Mouse (Mus musculus): ENCODE results near the gene Hnrnpf.
"Not testable (repeated sequence)": the region's sequence is repeated elsewhere in the genome, so short reads cannot be mapped to it uniquely, and the experiment has no call there.

Hnrnpf gene

GRCm38 (mm10) chr6:117900126-117901080 lies at the start of gene Hnrnpf:
Gene Hnrnpf (plus strand): TSS chr6:117900324.
- no peak for DNase-seq (ENCODE audit: low spot score in 2 of 2)

DNA sequence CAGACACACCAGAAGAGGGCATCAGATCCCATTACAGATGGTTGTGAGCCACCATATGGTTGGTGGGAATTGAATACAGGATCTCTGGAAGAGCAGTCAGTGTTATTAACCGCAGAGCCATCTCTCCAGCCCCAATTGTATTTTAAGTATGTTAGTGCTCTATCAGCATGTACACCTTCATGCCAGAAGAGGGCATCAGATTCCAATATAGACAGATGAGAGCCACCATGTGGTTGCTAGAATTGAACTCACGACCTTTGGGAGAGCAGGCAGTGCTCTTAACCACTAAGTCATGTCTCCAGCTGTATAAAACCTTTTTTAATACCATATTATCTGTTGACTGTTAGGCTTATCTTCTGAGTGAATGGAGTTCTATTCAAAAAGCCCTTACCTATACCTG lies 48.4 kb upstream of the Hnrnpf start:
- DNase-seq (ENCODE audit: low spot score in 2 of 2): no peak

- DNase-seq (ENCODE audit: low spot score in 2 of 2): no peak
These were observed 42.1 kb upstream of the Hnrnpf start for GRCm38 (mm10) chr6:117857990-117858389.

DNA sequence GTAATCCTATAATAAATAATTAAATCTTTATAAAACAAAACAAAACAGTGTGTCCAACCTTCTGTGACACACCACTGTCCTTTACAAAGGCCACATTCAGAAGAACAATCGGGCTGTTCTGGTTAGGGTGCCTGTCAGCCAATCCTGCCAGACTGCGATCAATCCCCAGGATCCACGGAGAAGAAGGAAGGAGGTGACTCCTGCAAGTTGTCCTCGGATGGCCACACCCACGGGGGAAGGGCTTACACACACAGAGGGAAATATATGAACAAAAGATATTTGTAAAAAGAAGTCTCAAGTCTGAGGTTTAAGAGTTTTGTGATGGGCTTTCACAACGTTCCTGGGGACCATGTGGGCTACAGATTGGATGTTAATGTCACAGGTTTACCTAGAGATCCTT lies 38.3 kb upstream of the Hnrnpf start, which contains the start of gene Zfp239:
Zfp239 (plus strand) TSS at position 253 of the 400 bp plus-strand sequence.
- DNase-seq (ENCODE audit: low spot score in 2 of 2): no peak

DNA sequence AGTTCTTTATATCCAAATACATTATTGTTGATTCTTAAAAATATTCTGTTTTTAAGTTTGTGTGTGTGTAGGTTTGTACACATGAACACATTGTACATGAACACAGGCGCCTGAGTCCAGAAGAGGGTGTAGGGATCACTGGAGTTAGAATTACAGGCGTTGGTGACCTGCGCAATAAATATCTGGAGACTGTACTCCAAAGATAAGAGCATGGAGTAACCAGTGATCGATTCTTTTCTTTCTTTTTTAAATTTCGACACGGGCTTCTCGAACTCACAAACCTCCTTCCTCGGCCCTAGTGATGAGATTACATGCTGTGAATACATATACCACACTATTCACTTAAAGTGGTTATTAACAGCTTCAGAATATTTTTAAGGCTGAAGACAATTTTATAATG lies 37.7 kb upstream of the Hnrnpf start:
- no peak for DNase-seq (ENCODE audit: low spot score in 2 of 2)

DNA sequence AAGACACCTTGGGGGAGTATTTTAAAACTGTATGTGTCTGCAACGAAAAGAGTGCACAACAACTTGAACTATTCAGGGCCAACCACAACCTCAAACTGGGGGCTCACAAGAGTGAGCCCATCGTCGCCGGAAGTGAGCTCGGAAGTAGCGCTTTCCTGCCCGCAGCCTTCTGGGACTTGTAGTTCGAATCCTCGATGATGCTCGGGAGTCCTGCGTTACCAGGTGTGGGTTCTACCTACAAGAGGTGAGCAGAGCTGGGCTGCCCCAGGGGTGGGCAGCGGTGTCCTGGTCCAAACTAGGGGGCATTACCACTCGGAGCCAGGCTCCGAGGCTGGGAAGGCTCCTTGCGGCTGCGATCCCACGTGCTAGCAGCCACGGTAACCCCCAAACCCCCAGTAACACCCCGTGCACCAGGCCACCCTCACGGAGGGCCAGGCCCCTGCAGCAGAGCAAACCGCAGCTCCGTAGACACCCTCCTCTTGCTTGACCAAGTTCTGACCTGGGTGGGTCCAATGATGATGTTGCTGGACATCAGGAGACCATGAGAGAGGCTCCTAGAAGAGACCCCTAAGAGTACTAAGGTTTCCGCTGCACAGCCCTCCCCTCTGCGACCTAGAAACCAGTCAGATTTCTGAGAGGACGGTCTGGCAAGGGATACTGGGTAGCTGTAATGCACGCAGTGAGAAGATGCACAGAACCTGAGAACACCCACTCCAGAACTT lies 37.1 kb upstream of the Hnrnpf start:
- DNase-seq (ENCODE audit: low spot score in 2 of 2): peak; percentile 15 to 16

DNA sequence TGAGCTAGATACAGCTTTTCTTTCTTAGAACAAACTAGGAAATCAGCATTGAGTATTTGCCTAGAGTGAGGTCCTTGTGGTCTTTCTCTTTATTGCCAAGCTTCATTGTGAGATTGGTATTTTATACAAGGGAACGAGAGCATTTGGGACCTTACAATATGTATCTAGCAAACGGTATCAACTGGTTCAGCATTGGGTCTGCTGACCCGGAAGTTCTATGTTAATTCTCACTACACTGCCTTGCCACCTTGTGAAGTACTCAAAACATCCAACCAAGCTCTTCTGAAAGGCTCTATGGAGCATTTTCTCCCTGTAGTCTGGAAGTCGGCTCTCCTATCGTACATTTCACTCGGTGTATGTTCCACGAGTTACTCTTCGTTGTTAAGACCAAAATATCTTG lies 36.4 kb upstream of the Hnrnpf start:
- no peak for DNase-seq (ENCODE audit: low spot score in 2 of 2)

GRCm38 (mm10) chr6:117868187-117868586 lies 31.9 kb upstream of the Hnrnpf start:
- no peak for DNase-seq (ENCODE audit: low spot score in 2 of 2)

DNA sequence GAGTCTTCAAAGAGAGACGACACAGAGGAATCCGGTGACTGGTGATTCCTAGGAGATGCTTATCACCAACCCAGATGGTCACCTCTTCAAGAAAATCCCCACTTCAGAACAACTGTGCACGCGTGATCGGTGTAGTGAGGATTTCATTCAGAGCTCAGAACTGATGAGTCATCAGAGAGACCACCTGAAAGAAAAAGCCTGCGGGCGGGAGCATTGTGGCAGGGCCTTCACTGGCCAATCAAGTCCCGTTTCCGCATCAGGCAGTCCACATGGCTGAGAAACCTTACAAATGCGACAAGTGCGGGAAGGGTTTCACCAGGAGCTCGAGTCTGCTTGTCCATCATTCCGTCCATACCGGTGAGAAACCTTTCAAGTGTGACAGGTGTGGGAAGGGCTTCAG lies 29.1 kb upstream of the Hnrnpf start:
- DNase-seq (ENCODE audit: low spot score in 2 of 2): no peak

DNA sequence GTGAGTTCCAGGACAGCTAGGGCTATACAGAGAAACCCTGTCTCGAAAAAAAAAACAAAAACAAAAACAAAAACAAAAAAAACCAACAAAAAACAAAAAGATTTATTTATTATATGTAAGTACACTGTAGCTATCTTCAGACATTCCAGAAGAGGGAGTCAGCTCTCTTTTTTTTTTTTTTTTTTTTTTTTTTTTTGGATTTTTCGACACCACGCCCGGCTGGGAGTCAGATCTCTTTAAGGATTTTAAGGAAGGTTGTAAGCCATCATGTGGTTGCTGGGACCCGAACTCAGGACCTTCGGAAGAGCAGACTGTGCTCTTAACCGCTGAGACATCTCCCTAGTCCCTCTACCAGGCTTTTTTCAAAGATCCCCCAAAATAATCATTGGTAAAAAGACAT lies 26.7 kb upstream of the Hnrnpf start:
- DNase-seq (ENCODE audit: low spot score in 2 of 2): not testable (repeated sequence)

- no peak for DNase-seq (ENCODE audit: low spot score in 2 of 2)
These were observed 25.4 kb upstream of the Hnrnpf start for GRCm38 (mm10) chr6:117874621-117875281.

GRCm38 (mm10) chr6:117878700-117879407 lies 21.3 kb upstream of the Hnrnpf start:
- peak; percentile 93 to 96 for DNase-seq (ENCODE audit: low spot score in 2 of 2)

- DNase-seq (ENCODE audit: low spot score in 2 of 2): peak; percentile 99
These were observed 20.6 kb upstream of the Hnrnpf start for GRCm38 (mm10) chr6:117879408-117880115.

DNA sequence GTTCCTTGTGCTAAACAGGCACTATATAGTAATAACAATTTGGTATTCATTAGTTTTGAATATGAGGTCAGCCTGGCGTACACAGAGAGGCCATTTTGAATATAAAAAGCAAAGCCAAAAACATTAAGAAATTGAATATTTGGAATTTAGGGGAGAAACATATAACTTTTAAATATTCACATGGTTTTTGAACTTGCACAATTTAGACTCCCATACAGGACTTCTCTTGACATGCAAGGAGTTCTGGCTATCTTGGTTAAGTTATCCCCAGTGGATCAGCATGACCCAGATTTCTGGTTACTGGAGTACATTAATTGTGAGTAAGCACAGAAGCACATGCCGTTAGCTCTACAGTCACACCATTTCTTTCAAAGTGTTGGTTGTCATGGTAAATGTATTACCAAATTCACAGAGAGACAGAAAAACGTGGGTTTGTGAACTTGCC lies 19.7 kb upstream of the Hnrnpf start:
- DNase-seq (ENCODE audit: low spot score in 2 of 2): peak in 1 of 2 experiments; percentile 19

DNA sequence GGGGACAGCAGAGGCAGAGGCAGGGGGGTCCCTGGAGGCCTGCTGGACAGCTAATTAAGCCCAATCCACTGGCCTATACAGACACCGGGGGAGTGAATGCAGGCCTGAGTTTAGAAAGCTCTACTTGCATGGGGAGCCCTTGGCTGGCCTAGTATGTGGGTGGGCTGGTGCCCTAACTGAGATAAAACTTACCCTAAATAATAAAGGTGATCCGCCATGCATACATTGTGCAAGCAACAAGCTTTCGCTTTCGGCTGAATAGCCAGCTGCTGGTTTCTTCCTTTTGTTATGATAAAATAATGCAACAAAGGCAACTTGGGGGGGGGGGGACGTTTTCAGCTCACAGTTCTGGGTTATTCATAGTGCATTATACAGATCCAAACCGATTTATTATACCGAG lies 18.9 kb upstream of the Hnrnpf start:
- no peak for DNase-seq (ENCODE audit: low spot score in 2 of 2)

DNA sequence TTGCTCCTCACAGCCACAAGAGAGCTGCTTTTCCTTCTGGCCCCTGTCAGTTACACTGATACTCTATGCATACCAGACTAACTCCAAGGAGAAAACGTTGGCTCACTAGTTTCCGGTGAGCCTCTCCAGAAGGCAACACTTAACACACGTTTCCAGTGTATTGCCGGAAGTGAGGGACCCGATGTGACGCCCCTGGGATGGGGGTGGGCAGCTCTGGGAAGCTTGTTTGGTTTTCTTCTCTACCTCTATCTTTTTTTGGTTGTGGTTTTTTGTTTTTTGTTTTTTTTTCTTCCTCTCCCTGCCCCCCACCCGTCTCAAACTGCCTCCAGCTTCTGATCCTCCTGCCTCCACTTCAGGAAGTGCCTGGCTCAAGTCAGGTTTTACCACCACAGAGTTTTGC lies 18.1 kb upstream of the Hnrnpf start:
- DNase-seq (ENCODE audit: low spot score in 2 of 2): no peak

GRCm38 (mm10) chr6:117885943-117886342 lies 14.2 kb upstream of the Hnrnpf start:
- DNase-seq (ENCODE audit: low spot score in 2 of 2): no peak

GRCm38 (mm10) chr6:117888032-117888431 lies 12.1 kb upstream of the Hnrnpf start:
- no peak for DNase-seq (ENCODE audit: low spot score in 2 of 2)

GRCm38 (mm10) chr6:117888642-117889096 lies 11.5 kb upstream of the Hnrnpf start:
- no peak for DNase-seq (ENCODE audit: low spot score in 2 of 2)

DNA sequence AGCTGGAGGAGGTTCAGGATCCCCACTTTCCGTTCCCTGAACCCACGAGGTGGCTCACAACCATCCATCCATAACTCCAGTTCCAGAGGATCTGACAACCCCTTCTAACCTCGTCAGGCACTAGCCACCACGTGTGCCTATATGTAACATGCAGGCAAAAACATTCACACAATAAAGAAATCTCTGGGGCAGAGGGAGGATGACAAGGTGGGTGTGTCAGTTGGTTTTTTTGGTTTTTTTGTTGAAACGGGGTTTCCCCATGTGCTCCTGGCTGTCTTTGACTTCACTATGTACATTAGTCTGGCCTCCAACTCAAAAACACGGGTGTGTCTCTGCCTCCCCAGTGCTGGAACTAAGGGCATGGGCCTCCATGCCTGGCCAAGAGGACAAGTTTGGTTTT lies 9.9 kb upstream of the Hnrnpf start:
- no peak for DNase-seq (ENCODE audit: low spot score in 2 of 2)

Measured in heart, adult 9 months (tissue).